Mouse (Mus musculus) midbrain, embryonic 11.5 days (tissue): ENCODE measurements around the gene Hist1h4f. TPM values are rescaled to one million over a fixed set of nuclear protein-coding genes. Genes with fewer than 3 reads are reported as not detected.
"Not testable (repeated sequence)": the region's sequence is repeated elsewhere in the genome, so short reads cannot be mapped to it uniquely, and the experiment has no call there.

Experiments
- ATAC-seq: fragments of 200-750 bp; cut with Nextera tagmentation; 2 replicates; pipeline ENCODE4 v1.8.0; 2017; ENCODE audit warnings: moderate TSS enrichment, moderate library complexity; ENCODE audit not compliant: low FRiP score
- DNase-seq: peaks from one replicate; pipeline ENCODE4 v3.0.0; 2015; ENCODE audit warnings: low spot score; ENCODE audit errors: missing footprints
- H3K27ac ChIP-seq: fragments of 300-500 bp; sonication (generic); 2 replicates; pipeline ENCODE4 v1.5.1; 2014; ENCODE audit warnings: low read depth, low read length
- H3K27me3 ChIP-seq: fragments of 300-500 bp; sonication (generic); 2 replicates; pipeline ENCODE4 v1.6.1; 2014; ENCODE audit warnings: mild to moderate bottlenecking, low read length, moderate library complexity, mixed read lengths; ENCODE audit not compliant: control insufficient read depth, insufficient read depth
- H3K36me3 ChIP-seq: fragments of 300-500 bp; sonication (generic); 2 replicates; pipeline ENCODE4 v1.6.1; 2014; ENCODE audit warnings: mild to moderate bottlenecking, low read length, moderate library complexity, mixed read lengths; ENCODE audit not compliant: control insufficient read depth, insufficient read depth
- H3K4me1 ChIP-seq: fragments of 300-500 bp; sonication (generic); 2 replicates; pipeline ENCODE4 v1.6.1; 2014; ENCODE audit warnings: low read length; ENCODE audit not compliant: control insufficient read depth, insufficient read depth
- H3K4me2 ChIP-seq: fragments of 300-500 bp; sonication (generic); 2 replicates; pipeline ENCODE4 v1.6.1; 2014; ENCODE audit warnings: mild to moderate bottlenecking, moderate library complexity
- H3K4me3 ChIP-seq: fragments of 300-500 bp; sonication (generic); 2 replicates; pipeline ENCODE4 v1.5.1; 2014; ENCODE audit warnings: low read depth, low read length
- H3K9ac ChIP-seq: fragments of 300-500 bp; sonication (generic); 2 replicates; pipeline ENCODE4 v1.6.1; 2014; ENCODE audit warnings: low read length
- H3K9me3 ChIP-seq: fragments of 300-500 bp; sonication (generic); 2 replicates; pipeline ENCODE4 v1.6.1; 2016; ENCODE audit warnings: low read length; ENCODE audit not compliant: control insufficient read depth
- WGBS: fragments of 180-500 bp; shearing (Covaris S2); extraction: QIAGEN DNeasy Blood & Tissue Kit; methylation state at CpG from one replicate; pipeline ENCODE4 v1.1.7; 2014; 5-methylcytosine and 5-hydroxymethylcytosine counted together
- polyA plus RNA-seq: library from polyadenylated mRNA; unstranded; fragments of >200 nt; fragmentation: Nextera tagmentation; extraction: Ambion mirVana; gene quantifications from 2 replicates; pipeline ENCODE4 v1.2.1, GENCODE M21; 2014

Hist1h4f gene
- 0.53 and 0.77 TPM in 2 replicates for polyA plus RNA-seq

DNA sequence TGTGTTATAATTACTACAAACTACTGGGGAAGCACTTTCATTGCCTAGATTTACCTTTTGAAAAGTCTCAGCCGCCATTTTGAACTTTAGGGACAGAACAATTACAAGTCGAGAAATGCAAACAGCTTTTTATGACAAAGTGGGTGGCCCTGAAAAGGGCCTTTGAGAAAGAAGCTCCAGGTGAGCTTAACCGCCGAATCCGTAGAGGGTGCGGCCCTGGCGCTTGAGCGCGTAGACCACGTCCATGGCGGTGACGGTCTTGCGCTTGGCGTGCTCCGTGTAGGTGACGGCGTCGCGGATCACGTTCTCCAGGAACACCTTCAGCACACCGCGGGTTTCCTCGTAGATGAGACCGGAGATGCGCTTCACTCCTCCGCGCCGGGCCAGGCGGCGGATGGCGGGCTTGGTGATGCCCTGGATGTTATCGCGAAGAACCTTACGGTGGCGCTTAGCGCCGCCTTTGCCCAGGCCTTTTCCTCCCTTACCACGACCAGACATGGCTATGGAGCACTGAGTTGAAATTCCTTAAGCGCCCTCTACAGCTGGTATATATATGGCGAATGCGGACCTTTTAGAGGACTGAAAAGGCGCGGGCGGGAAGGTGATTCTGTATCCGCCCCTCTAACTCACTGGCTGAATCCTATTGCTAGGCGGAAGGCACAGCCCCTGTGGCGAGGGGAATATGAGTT lies at the start of gene Hist1h4f:
TSS of gene Hist1h4f (minus strand) at position 503 of the 689 bp plus-strand sequence.
- ATAC-seq (peak; percentile 80), DNase-seq (peak; percentile 100)
- Histone ChIP-seq H3K4me3 (peak within 1 kb of the TSS; percentile 32), H3K27ac (peak within 1 kb of the TSS; percentile 90), H3K4me2 (peak within 1 kb of the TSS; percentile 51), H3K9ac (peak within 1 kb of the TSS; percentile 69)
- not testable (repeated sequence) for H3K4me1 ChIP-seq, H3K27me3 ChIP-seq, H3K9me3 ChIP-seq, H3K36me3 ChIP-seq
- WGBS = under 1% methylated on average over 46 of the region's 47 CpGs

DNA sequence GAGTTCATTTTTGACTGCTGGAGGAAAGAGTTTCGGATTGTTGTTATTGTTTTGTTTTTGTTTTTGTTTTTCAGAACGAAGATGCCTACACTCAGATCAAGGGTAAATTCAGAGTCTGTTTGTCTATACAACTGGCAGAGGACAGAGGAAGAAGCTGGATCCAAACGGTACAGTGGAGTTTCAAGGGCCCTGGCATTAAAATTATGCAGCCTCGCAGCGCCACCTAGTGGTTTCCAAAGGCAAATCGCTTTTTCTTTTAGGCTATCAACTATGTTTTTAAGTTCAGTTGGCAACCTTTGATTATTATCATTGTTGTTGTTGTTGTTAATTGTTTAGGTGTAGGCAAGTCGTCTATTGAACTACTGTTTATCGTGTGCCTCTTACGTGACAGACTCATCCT lies 46.5 kb upstream of the Hist1h4f start:
- Histone ChIP-seq H3K27ac (no peak overlapping the region), H3K9me3 (no peaks in the 10 kb centered on the region), H3K4me1 (no peaks in the 10 kb centered on the region), H3K36me3 (no peaks in the 10 kb centered on the region), H3K27me3 (no peaks in the 10 kb centered on the region), H3K4me3 (no peak overlapping the region), H3K4me2 (no peak overlapping the region), H3K9ac (no peak overlapping the region)
- 8% methylated on average over 9 of the region's 9 CpGs for WGBS
- peak; percentile 95 for DNase-seq
- 0 out of 2 replicates have a peak, but pooled peaks have one; percentile 35 for ATAC-seq

DNA sequence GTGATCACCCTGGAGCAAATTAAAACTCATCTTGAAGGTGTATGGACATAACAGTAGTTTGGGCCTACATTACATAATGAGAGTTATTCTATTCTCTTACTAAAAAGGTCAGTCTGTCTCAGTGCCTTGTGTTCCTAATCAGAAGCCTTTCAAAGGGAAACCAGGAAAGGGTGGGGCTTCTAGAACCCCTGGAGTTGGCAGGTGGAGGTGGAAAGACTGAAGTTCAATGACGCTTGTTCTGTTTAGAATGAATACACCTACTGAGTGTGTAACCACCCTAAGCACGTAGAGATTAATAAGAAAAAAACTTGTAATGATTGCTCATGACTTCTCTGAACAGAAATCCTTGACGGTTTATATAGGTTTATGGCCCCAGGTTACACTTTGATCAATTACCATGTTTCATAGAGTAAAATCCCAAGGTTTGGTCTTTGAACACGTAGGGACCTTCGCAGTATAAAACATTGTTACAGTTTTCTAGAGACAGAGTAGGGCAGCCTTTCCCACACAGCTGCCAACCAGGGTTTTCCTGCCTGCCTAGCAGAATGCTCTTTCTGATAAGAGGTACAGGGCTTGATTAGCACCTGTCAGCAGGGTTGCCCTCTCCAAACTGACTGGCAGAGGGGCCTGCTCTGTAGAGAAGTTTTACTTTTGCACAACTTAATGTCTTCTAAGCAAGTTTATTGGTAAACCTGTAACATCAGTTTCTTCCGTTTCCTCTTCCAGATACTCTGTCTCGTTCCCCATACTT lies 44.3 kb upstream of the Hist1h4f start:
- Histone ChIP-seq H3K4me3 (no peak overlapping the region), H3K4me1 (no peaks in the 10 kb centered on the region), H3K27me3 (no peaks in the 10 kb centered on the region), H3K36me3 (no peaks in the 10 kb centered on the region), H3K4me2 (no peak overlapping the region), H3K9me3 (no peaks in the 10 kb centered on the region; the same call in 1 of the 2 replicates), H3K9ac (no peak overlapping the region), H3K27ac (no peak overlapping the region)
- DNase-seq (no peak), ATAC-seq (no peak)
- WGBS = 88% methylated on average over 7 of the region's 7 CpGs

DNA sequence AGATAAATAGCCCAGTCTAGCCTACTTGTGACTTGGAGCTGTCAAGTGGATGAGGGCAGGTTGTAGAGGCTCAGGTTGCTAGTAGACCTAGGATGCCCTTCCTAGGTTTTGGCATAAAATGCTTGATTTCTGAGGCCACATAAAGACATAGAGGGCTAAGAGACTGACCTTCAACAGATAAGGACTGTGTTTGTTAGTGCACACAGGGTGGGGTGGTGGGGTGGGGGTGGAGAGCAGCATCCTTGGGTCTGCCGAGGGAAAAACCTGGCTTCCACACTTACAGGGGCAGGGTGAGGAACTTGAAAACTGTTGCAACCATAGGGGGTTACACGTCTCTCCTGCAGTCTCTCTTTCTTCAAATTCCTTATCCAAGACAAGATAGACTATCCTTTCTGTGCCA lies 43.7 kb upstream of the Hist1h4f start:
- Histone ChIP-seq H3K4me2 (no peak overlapping the region), H3K27me3 (no peaks in the 10 kb centered on the region), H3K4me1 (no peaks in the 10 kb centered on the region), H3K9me3 (no peaks in the 10 kb centered on the region; the same call in 1 of the 2 replicates), H3K9ac (no peak overlapping the region), H3K4me3 (no peak overlapping the region), H3K36me3 (no peaks in the 10 kb centered on the region), H3K27ac (no peak overlapping the region)
- DNase-seq = no peak
- 88% methylated on average over 2 of the region's 2 CpGs for WGBS
- no peak for ATAC-seq

DNA sequence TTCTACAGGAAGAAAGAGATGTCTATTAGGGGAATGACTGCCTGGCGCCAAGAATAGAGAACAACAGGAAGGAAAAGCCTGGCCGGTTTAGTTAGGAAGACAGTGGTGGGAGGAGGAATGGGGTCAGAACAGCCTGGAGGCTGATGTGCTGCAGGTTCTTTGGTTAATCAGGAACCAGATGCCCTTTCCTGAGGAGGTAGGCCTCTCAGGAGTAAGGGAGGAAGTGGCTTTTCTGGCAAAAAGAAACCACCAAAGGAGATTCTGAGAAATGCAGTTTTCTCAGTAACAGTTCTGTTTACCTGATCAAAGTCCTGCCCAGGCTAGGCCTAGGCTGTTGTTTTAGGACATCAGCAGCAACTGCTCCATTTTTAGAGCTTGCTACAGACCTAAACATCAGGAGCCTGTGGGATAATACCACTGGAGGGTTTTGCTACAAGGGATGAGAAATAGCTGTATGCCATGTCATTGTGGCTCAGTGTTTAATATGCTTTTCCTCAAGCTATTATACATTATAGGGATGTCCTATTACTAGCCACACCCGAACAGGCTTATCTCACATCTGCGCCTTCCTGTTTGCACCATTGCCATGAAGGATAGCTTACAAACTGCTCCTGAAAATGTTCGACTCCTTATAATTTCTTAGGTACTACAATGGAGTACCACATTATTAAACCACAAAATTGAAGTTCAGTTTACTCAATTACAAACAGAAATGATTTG lies 41.8 kb upstream of the Hist1h4f start:
- ATAC-seq = no peak
- no peak overlapping the region for H3K27ac ChIP-seq

DNA sequence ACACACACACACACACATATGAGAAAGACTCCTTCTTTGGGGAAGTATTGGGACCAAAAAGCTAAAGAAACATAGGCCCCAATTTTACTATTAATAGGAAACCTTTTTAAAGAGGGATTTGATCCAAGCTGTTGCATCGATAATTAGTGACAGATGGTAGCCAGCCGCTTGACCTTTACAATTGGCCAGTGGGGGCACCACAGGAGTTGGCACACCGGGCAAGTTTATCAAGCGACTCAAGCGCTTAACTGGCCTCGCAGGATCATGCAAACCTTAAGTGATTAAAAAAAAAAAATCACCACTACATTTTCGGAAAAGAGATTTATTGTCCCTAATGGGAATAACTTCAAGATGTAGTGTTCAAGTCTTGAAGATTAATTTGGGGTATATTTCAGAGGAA lies 41.2 kb upstream of the Hist1h4f start:
- DNase-seq (no peak), ATAC-seq (no peak)
- 89% methylated on average over 7 of the region's 7 CpGs for WGBS
- Histone ChIP-seq H3K9me3 (no peaks in the 10 kb centered on the region; the same call in 1 of the 2 replicates), H3K4me2 (no peak overlapping the region), H3K27ac (no peak overlapping the region), H3K36me3 (no peaks in the 10 kb centered on the region), H3K9ac (no peak overlapping the region), H3K27me3 (no peaks in the 10 kb centered on the region), H3K4me3 (no peak overlapping the region), H3K4me1 (no peaks in the 10 kb centered on the region)

More for the DNA sequence above, 41.8 kb upstream of the Hist1h4f start:
- Histone ChIP-seq H3K4me1 (no peaks in the 10 kb centered on the region), H3K9me3 (no peaks in the 10 kb centered on the region; the same call in 1 of the 2 replicates), H3K9ac (no peak overlapping the region), H3K4me3 (no peak overlapping the region), H3K36me3 (no peaks in the 10 kb centered on the region), H3K4me2 (no peak overlapping the region), H3K27me3 (no peaks in the 10 kb centered on the region)
- 87% methylated on average over 5 of the region's 5 CpGs for WGBS
- DNase-seq = no peak

DNA sequence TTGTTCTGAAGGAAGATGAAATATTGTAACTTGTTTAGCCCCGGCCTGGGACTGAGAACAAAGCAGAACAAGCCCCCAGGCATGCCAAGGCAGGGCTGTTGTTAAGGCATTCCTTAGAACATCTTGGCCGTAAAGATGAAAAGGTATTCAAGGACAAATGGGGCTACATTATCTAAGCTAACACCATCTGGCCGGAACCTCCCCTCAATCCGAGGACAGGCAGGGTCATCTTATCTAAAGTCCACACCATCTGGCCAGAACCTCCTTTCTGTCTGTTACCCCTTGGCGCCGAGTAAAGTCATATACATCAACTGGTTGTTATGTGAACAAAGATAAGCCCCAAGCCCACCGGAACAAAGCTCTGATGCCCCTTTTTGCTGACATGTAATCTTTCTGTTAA lies 40.4 kb upstream of the Hist1h4f start:
- WGBS = 91% methylated on average over 7 of the region's 7 CpGs

DNA sequence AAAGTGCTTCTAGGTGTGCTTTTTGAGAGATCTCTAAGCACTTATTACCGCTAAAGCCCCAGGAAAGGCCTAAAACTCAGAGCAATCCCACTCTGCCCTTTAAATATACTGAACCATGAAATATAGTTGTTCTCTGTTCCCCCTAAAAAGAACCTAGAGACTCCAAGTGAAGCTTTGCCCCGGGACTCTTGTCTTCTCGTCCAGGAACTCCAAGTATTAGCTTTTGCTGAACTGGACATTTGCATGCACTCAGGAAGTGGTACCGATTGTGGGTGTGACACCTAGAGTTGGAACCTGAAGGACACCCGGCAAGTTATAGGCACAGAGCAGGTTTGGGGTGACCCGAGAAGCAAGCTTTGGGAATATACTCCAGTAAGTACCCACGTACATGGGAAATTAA lies 39.8 kb upstream of the Hist1h4f start:
- 95% methylated on average over 7 of the region's 7 CpGs for WGBS
- ATAC-seq = no peak

More for the DNA sequence above, 40.4 kb upstream of the Hist1h4f start:
- not testable (repeated sequence) for H3K27me3 ChIP-seq, H3K4me3 ChIP-seq, H3K36me3 ChIP-seq, H3K9ac ChIP-seq, H3K27ac ChIP-seq, H3K4me2 ChIP-seq, ATAC-seq, DNase-seq, H3K4me1 ChIP-seq, H3K9me3 ChIP-seq

DNA sequence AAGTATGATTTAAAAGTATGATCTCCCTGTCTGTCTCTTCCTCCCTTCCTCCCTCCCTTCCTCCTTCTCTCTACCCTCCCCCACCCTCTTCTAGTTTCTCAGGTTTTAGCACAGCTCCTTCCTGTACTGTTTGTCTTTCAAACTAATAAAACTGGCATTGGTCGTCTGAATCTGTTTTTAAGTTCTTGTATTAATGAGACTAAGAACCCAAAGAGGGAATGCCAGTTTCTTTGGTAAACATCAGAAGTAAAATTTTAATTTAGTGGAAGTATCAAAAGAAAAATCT lies 35.4 kb upstream of the Hist1h4f start:
- DNase-seq (no peak), ATAC-seq (no peak)
- Histone ChIP-seq H3K4me2 (peak overlapping the region; percentile 78), H3K4me3 (peak overlapping the region; percentile 23; the same call in 1 of the 2 replicates), H3K27ac (peak overlapping the region; percentile 95), H3K27me3 (no peaks in the 10 kb centered on the region), H3K36me3 (no peaks in the 10 kb centered on the region), H3K9ac (peak overlapping the region; percentile 65), H3K4me1 (peaks cover 17% of the 10 kb centered on the region; the same call in 1 of the 2 replicates), H3K9me3 (no peaks in the 10 kb centered on the region; the same call in 1 of the 2 replicates)
- 3% methylated on average over 1 of the region's 1 CpGs for WGBS

More for the DNA sequence above, 39.8 kb upstream of the Hist1h4f start:
- Histone ChIP-seq H3K4me1 (0 out of 2 replicates have a peak, but pooled peaks cover 5% of the 10 kb centered on the region), H3K36me3 (no peaks in the 10 kb centered on the region), H3K9ac (no peak overlapping the region), H3K9me3 (no peaks in the 10 kb centered on the region; the same call in 1 of the 2 replicates), H3K4me2 (no peak overlapping the region), H3K27ac (no peak overlapping the region), H3K4me3 (no peak overlapping the region), H3K27me3 (no peaks in the 10 kb centered on the region)
- DNase-seq = no peak
